Mouse (Mus musculus) urinary bladder, postnatal 4 days (tissue): ENCODE measurements around the gene Keg1.

Experiments used
- DNase-seq, 2 experiments: peaks; one replicate each; pipeline ENCODE4 v3.0.0; 2021 to 2022; ENCODE audit warnings: low spot score in 2 of 2

Keg1 gene

GRCm38 (mm10) chr19:12762212-12763130 lies 66.9 kb downstream of the Keg1 start:
- no peak for DNase-seq

DNA sequence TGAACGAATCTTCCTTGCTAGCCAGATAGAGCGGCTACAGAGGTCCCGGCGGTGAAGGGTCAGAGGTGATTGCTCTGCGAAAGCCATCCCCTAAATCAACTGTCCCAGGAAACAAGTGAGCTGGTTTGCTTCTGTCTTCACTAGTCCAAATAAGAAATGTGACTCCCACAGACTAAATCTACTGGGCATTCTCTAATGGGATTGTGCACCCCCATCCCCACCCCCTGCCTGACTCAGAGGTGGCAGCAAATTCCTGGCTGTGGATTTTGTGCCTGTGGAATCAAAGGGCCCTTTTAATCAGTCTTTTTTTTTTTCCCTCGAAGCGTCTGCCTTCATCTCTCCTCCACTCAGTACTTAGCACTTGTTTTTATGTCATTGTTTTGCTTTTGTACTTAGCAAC lies 69.7 kb downstream of the Keg1 start, which contains the start of gene Cntf:
TSS of gene Cntf (minus strand) at position 325 of the 400 bp plus-strand sequence.
- no peak for DNase-seq
